Mouse (Mus musculus): Measurements from ENCODE around the gene Paxx. TPM values are rescaled to one million over a fixed set of nuclear protein-coding genes. Genes with fewer than 3 reads are reported as not detected.

Gene Paxx
- 5.1 TPM for polyA plus RNA-seq (2014; fragmentation: Illumina TruSeq; extraction: RNeasy Lipid Tissue Mini Kit (QIAGEN cat#74804); ENCODE audit: low replicate concordance)

GRCm38 (mm10) chr2:25460551-25461309, at the start of gene Paxx:
TSS of gene Paxx (minus strand) at chr2:25461094.

DNA sequence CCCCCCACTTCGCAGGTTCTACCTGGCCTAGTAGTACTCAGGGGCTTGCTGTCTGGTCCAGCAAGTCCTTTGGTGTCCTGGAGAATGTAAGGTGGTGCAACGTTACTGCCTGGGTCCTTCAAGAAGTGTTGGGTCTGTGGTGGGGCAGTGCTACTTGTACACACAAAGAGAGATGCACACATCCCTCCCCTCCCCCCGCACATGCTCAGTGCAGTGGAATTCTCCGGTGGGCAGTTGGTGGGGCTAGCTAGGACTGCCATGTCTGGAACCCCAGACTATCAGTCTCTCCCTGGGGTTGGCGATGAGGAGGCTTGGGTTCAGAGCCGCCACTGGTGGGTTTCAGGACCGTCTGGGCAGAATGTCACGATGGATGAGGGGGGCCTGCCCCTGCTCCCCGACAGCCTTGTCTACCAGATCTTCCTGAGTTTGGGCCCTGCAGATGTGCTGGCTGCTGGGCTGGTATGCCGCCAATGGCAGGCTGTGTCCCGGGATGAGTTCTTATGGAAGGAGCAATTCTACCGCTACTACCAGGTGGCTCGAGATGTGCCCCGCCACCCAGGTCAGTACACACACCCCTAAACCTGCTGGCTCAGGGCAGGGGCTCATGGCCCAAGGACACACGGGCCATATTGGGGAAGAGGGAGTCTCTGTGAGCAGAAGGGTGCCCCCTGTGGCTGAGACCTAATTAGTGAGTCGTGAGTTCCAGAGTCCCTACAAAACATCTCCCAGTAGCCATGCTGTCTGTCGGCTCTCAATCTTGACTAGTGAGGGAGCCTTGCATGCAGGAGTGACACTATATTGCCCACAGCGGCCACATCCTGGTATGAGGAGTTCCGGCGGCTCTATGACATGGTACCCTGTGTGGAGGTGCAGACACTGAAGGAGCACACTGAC, 40.9 kb upstream of the Paxx start, which contains the start of gene C8g:
TSS of gene C8g (minus strand) at position 127 of the 894 bp plus-strand sequence.

GRCm38 (mm10) chr2:25500576-25501405, 39.9 kb upstream of the Paxx start, which contains the start of gene Fbxw5:
TSS of gene Fbxw5 (plus strand) at chr2:25500750.

DNA sequence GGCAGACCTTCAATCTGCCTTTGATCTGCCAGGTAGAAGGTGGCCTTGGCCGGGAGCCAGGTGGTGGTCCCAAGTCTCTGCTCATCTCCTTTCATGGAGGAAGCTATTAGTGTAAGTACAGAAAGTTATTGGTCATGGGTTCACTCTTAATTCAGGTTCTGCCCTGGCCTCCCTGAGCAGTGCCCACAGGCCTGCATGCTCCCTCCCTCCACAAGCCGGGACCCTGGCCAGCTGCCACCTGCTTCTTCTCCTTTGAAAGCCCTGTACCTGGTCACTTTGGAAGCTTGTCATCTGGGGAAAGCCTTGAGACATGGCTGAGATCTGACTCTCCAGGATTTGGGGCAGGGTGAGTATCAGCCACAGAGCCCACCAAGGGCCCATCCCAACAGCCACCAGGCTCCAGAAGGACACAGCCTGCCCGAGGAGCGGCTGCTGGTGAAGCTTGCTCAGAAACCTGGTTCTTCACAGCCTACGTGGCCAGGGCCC, 32.6 kb upstream of the Paxx start, which contains the start of gene Lcn12:
TSS of gene Lcn12 (minus strand) at position 436 of the 486 bp plus-strand sequence.

GRCm38 (mm10) chr2:25469969-25470368, 9.1 kb upstream of the Paxx start, which contains the start of gene Ptgds:
TSS of gene Ptgds (minus strand) at chr2:25470046.

DNA sequence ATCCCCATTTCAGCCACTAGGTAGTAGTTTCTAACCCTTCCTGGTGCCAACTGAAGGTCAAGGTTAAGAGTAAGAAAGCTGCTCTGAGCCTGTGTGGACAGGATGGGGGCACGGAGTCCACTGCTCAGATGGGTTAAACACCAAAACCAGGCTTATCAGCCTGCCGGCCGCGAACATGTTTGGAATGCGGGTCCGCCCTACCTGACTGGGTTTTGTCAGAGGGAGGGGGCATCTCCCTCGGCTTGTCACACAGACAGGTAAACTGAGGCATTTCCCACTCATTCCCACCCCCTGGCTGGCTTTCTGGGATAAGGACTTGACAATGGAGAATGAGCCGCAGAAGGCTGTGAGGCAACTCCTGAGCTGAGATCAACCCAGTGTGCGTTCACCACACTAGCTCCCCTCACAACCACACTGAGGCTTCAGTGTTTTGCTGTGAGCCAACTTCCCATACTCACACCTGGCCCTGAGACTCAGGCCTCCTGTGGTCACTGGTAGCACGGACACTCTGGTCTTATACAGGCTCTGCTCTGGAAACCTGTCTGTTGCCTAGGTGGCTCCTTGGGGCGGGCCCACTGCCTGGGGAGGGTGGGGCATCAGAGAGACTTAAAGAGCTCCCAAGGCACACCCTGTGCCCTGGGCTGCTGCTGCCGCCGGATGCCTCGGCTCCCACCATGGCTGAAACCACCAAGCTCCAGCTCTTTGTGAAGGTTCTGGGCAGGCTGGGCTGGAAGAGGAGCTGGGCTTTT, 4.5 kb downstream of the Paxx start, which contains the start of gene Clic3:
TSS of gene Clic3 (plus strand) at position 634 of the 749 bp plus-strand sequence.

GRCm38 (mm10) chr2:25428442-25429236, 32.3 kb downstream of the Paxx start, which contains the start of gene Abca2:
TSS of gene Abca2 (plus strand) at chr2:25428703.

GRCm38 (mm10) chr2:25422587-25423410, 38.1 kb downstream of the Paxx start, which contains the start of gene Fut7:
TSS of gene Fut7 (plus strand) at chr2:25423267.

Other genes with a start within 250 kb of the Paxx start
- 3.2 TPM for gene Nelfb, start 249.6 kb downstream of the Paxx start, polyA plus RNA-seq (2014; fragmentation: Illumina TruSeq; extraction: RNeasy Lipid Tissue Mini Kit (QIAGEN cat#74804); ENCODE audit: low replicate concordance)
- not detected for gene Stpg3, start 246.5 kb downstream of the Paxx start, polyA plus RNA-seq (2014; fragmentation: Illumina TruSeq; extraction: RNeasy Lipid Tissue Mini Kit (QIAGEN cat#74804); ENCODE audit: low replicate concordance)
- not detected for gene Fam166a, start 242.3 kb downstream of the Paxx start, polyA plus RNA-seq (2014; fragmentation: Illumina TruSeq; extraction: RNeasy Lipid Tissue Mini Kit (QIAGEN cat#74804); ENCODE audit: low replicate concordance)
- gene Tubb4b, start 236.4 kb downstream of the Paxx start, polyA plus RNA-seq (2014; fragmentation: Illumina TruSeq; extraction: RNeasy Lipid Tissue Mini Kit (QIAGEN cat#74804); ENCODE audit: low replicate concordance), result 46.6 TPM
- not detected for gene Slc34a3, start 226.7 kb downstream of the Paxx start, polyA plus RNA-seq (2014; fragmentation: Illumina TruSeq; extraction: RNeasy Lipid Tissue Mini Kit (QIAGEN cat#74804); ENCODE audit: low replicate concordance)
- gene Rnf224, start 224.3 kb downstream of the Paxx start, polyA plus RNA-seq (2014; fragmentation: Illumina TruSeq; extraction: RNeasy Lipid Tissue Mini Kit (QIAGEN cat#74804); ENCODE audit: low replicate concordance), result not detected
- not detected for gene Rnf208, start 218.8 kb downstream of the Paxx start, polyA plus RNA-seq (2014; fragmentation: Illumina TruSeq; extraction: RNeasy Lipid Tissue Mini Kit (QIAGEN cat#74804); ENCODE audit: low replicate concordance)
- gene Cysrt1, start 218.6 kb downstream of the Paxx start, polyA plus RNA-seq (2014; fragmentation: Illumina TruSeq; extraction: RNeasy Lipid Tissue Mini Kit (QIAGEN cat#74804); ENCODE audit: low replicate concordance), result not detected
- 0.93 TPM for gene AL732309.1, start 214.2 kb downstream of the Paxx start, polyA plus RNA-seq (2014; fragmentation: Illumina TruSeq; extraction: RNeasy Lipid Tissue Mini Kit (QIAGEN cat#74804); ENCODE audit: low replicate concordance)
- gene Tmem203, start 205.7 kb downstream of the Paxx start, polyA plus RNA-seq (2014; fragmentation: Illumina TruSeq; extraction: RNeasy Lipid Tissue Mini Kit (QIAGEN cat#74804); ENCODE audit: low replicate concordance), result not detected
- gene Tprn, start 198.5 kb downstream of the Paxx start, polyA plus RNA-seq (2014; fragmentation: Illumina TruSeq; extraction: RNeasy Lipid Tissue Mini Kit (QIAGEN cat#74804); ENCODE audit: low replicate concordance), result 2.3 TPM
- 0.56 TPM for gene Ssna1, start 188.7 kb downstream of the Paxx start, polyA plus RNA-seq (2014; fragmentation: Illumina TruSeq; extraction: RNeasy Lipid Tissue Mini Kit (QIAGEN cat#74804); ENCODE audit: low replicate concordance)
- gene Anapc2, start 188.6 kb downstream of the Paxx start, polyA plus RNA-seq (2014; fragmentation: Illumina TruSeq; extraction: RNeasy Lipid Tissue Mini Kit (QIAGEN cat#74804); ENCODE audit: low replicate concordance), result 4.6 TPM
- gene Tmem210, start 172.9 kb downstream of the Paxx start, polyA plus RNA-seq (2014; fragmentation: Illumina TruSeq; extraction: RNeasy Lipid Tissue Mini Kit (QIAGEN cat#74804); ENCODE audit: low replicate concordance), result not detected
- gene Lrrc26, start 171.2 kb downstream of the Paxx start, polyA plus RNA-seq (2014; fragmentation: Illumina TruSeq; extraction: RNeasy Lipid Tissue Mini Kit (QIAGEN cat#74804); ENCODE audit: low replicate concordance), result 0.37 TPM
- not detected for gene Grin1, start 141.9 kb downstream of the Paxx start, polyA plus RNA-seq (2014; fragmentation: Illumina TruSeq; extraction: RNeasy Lipid Tissue Mini Kit (QIAGEN cat#74804); ENCODE audit: low replicate concordance)
- 13.8 TPM for gene Man1b1, start 128.8 kb downstream of the Paxx start, polyA plus RNA-seq (2014; fragmentation: Illumina TruSeq; extraction: RNeasy Lipid Tissue Mini Kit (QIAGEN cat#74804); ENCODE audit: low replicate concordance)
- gene Dpp7, start 104.7 kb downstream of the Paxx start, polyA plus RNA-seq (2014; fragmentation: Illumina TruSeq; extraction: RNeasy Lipid Tissue Mini Kit (QIAGEN cat#74804); ENCODE audit: low replicate concordance), result 2.0 TPM
- gene Uap1l1, start 95.4 kb downstream of the Paxx start, polyA plus RNA-seq (2014; fragmentation: Illumina TruSeq; extraction: RNeasy Lipid Tissue Mini Kit (QIAGEN cat#74804); ENCODE audit: low replicate concordance), result 5.0 TPM
- gene Sapcd2, start 88.8 kb downstream of the Paxx start, polyA plus RNA-seq (2014; fragmentation: Illumina TruSeq; extraction: RNeasy Lipid Tissue Mini Kit (QIAGEN cat#74804); ENCODE audit: low replicate concordance), result 0.11 TPM
- gene Entpd2, start 65.2 kb downstream of the Paxx start, polyA plus RNA-seq (2014; fragmentation: Illumina TruSeq; extraction: RNeasy Lipid Tissue Mini Kit (QIAGEN cat#74804); ENCODE audit: low replicate concordance), result not detected
- gene Npdc1, start 61.7 kb downstream of the Paxx start, polyA plus RNA-seq (2014; fragmentation: Illumina TruSeq; extraction: RNeasy Lipid Tissue Mini Kit (QIAGEN cat#74804); ENCODE audit: low replicate concordance), result 4.4 TPM
- not detected for gene Fut7, start 37.8 kb downstream of the Paxx start, polyA plus RNA-seq (2014; fragmentation: Illumina TruSeq; extraction: RNeasy Lipid Tissue Mini Kit (QIAGEN cat#74804); ENCODE audit: low replicate concordance)
- 0.48 TPM for gene Abca2, start 32.4 kb downstream of the Paxx start, polyA plus RNA-seq (2014; fragmentation: Illumina TruSeq; extraction: RNeasy Lipid Tissue Mini Kit (QIAGEN cat#74804); ENCODE audit: low replicate concordance)
- not detected for gene Clic3, start 4.3 kb downstream of the Paxx start, polyA plus RNA-seq (2014; fragmentation: Illumina TruSeq; extraction: RNeasy Lipid Tissue Mini Kit (QIAGEN cat#74804); ENCODE audit: low replicate concordance)
- not detected for gene Ptgds, start 9.0 kb upstream of the Paxx start, polyA plus RNA-seq (2014; fragmentation: Illumina TruSeq; extraction: RNeasy Lipid Tissue Mini Kit (QIAGEN cat#74804); ENCODE audit: low replicate concordance)
- gene Lcn12, start 32.8 kb upstream of the Paxx start, polyA plus RNA-seq (2014; fragmentation: Illumina TruSeq; extraction: RNeasy Lipid Tissue Mini Kit (QIAGEN cat#74804); ENCODE audit: low replicate concordance), result not detected
- not detected for gene Fbxw5, start 39.7 kb upstream of the Paxx start, polyA plus RNA-seq (2014; fragmentation: Illumina TruSeq; extraction: RNeasy Lipid Tissue Mini Kit (QIAGEN cat#74804); ENCODE audit: low replicate concordance)
- not detected for gene C8g, start 40.6 kb upstream of the Paxx start, polyA plus RNA-seq (2014; fragmentation: Illumina TruSeq; extraction: RNeasy Lipid Tissue Mini Kit (QIAGEN cat#74804); ENCODE audit: low replicate concordance)
- gene Traf2, start 85.8 kb upstream of the Paxx start, polyA plus RNA-seq (2014; fragmentation: Illumina TruSeq; extraction: RNeasy Lipid Tissue Mini Kit (QIAGEN cat#74804); ENCODE audit: low replicate concordance), result 0.78 TPM
- 1.6 TPM for gene Edf1, start 96.8 kb upstream of the Paxx start, polyA plus RNA-seq (2014; fragmentation: Illumina TruSeq; extraction: RNeasy Lipid Tissue Mini Kit (QIAGEN cat#74804); ENCODE audit: low replicate concordance)
- gene Mamdc4, start 113.8 kb upstream of the Paxx start, polyA plus RNA-seq (2014; fragmentation: Illumina TruSeq; extraction: RNeasy Lipid Tissue Mini Kit (QIAGEN cat#74804); ENCODE audit: low replicate concordance), result not detected
- not detected for gene Phpt1, start 114.1 kb upstream of the Paxx start, polyA plus RNA-seq (2014; fragmentation: Illumina TruSeq; extraction: RNeasy Lipid Tissue Mini Kit (QIAGEN cat#74804); ENCODE audit: low replicate concordance)
- not detected for gene Ajm1, start 120.7 kb upstream of the Paxx start, polyA plus RNA-seq (2014; fragmentation: Illumina TruSeq; extraction: RNeasy Lipid Tissue Mini Kit (QIAGEN cat#74804); ENCODE audit: low replicate concordance)
- gene Rabl6, start 147.4 kb upstream of the Paxx start, polyA plus RNA-seq (2014; fragmentation: Illumina TruSeq; extraction: RNeasy Lipid Tissue Mini Kit (QIAGEN cat#74804); ENCODE audit: low replicate concordance), result 29.1 TPM
- not detected for gene Ccdc183, start 156.6 kb upstream of the Paxx start, polyA plus RNA-seq (2014; fragmentation: Illumina TruSeq; extraction: RNeasy Lipid Tissue Mini Kit (QIAGEN cat#74804); ENCODE audit: low replicate concordance)
- gene Tmem141, start 160.9 kb upstream of the Paxx start, polyA plus RNA-seq (2014; fragmentation: Illumina TruSeq; extraction: RNeasy Lipid Tissue Mini Kit (QIAGEN cat#74804); ENCODE audit: low replicate concordance), result 0.85 TPM
- gene Fcna, start 166.9 kb upstream of the Paxx start, polyA plus RNA-seq (2014; fragmentation: Illumina TruSeq; extraction: RNeasy Lipid Tissue Mini Kit (QIAGEN cat#74804); ENCODE audit: low replicate concordance), result not detected
- gene Lcn8, start 192.0 kb upstream of the Paxx start, polyA plus RNA-seq (2014; fragmentation: Illumina TruSeq; extraction: RNeasy Lipid Tissue Mini Kit (QIAGEN cat#74804); ENCODE audit: low replicate concordance), result not detected
- not detected for gene Lcn5, start 196.9 kb upstream of the Paxx start, polyA plus RNA-seq (2014; fragmentation: Illumina TruSeq; extraction: RNeasy Lipid Tissue Mini Kit (QIAGEN cat#74804); ENCODE audit: low replicate concordance)
- not detected for gene Lcn6, start 215.7 kb upstream of the Paxx start, polyA plus RNA-seq (2014; fragmentation: Illumina TruSeq; extraction: RNeasy Lipid Tissue Mini Kit (QIAGEN cat#74804); ENCODE audit: low replicate concordance)
- gene Lcn10, start 221.6 kb upstream of the Paxx start, polyA plus RNA-seq (2014; fragmentation: Illumina TruSeq; extraction: RNeasy Lipid Tissue Mini Kit (QIAGEN cat#74804); ENCODE audit: low replicate concordance), result not detected
- not detected for gene Obp2a, start 238.9 kb upstream of the Paxx start, polyA plus RNA-seq (2014; fragmentation: Illumina TruSeq; extraction: RNeasy Lipid Tissue Mini Kit (QIAGEN cat#74804); ENCODE audit: low replicate concordance)
- gene Bmyc, start 245.6 kb upstream of the Paxx start, polyA plus RNA-seq (2014; fragmentation: Illumina TruSeq; extraction: RNeasy Lipid Tissue Mini Kit (QIAGEN cat#74804); ENCODE audit: low replicate concordance), result 5.2 TPM